Mouse (Mus musculus) kidney, embryonic 15.5 days (tissue): ENCODE measurements around the gene Pigc. TPM values are rescaled to one million over a fixed set of nuclear protein-coding genes. Genes with fewer than 3 reads are reported as not detected.

Experiments used
- ATAC-seq: fragments of 200-750 bp; cut with Nextera tagmentation; replicated peaks from 2 replicates; pipeline ENCODE4 v1.8.0; 2017; ENCODE audit warnings: moderate TSS enrichment; ENCODE audit not compliant: low FRiP score
- H3K27ac ChIP-seq: fragments of 300-500 bp; sonication (generic); 2 replicates; pipeline ENCODE4 v1.5.1; 2015; ENCODE audit warnings: mild to moderate bottlenecking, inconsistent platforms
- H3K27me3 ChIP-seq: fragments of 300-500 bp; sonication (generic); 2 replicates; pipeline ENCODE4 v1.6.1; 2015; ENCODE audit warnings: inconsistent platforms
- H3K36me3 ChIP-seq: fragments of 300-500 bp; sonication (generic); 2 replicates; pipeline ENCODE4 v1.6.1; 2015; ENCODE audit warnings: inconsistent platforms
- H3K4me1 ChIP-seq: fragments of 300-500 bp; sonication (generic); 2 replicates; pipeline ENCODE4 v1.6.1; 2015; ENCODE audit warnings: inconsistent platforms
- H3K4me2 ChIP-seq: fragments of 300-500 bp; sonication (generic); 2 replicates; pipeline ENCODE4 v1.6.1; 2015; ENCODE audit warnings: moderate library complexity, mild to moderate bottlenecking, inconsistent platforms
- H3K4me3 ChIP-seq: fragments of 300-500 bp; sonication (generic); replicated peaks from 2 replicates; pipeline ENCODE4 v1.5.1; 2015; ENCODE audit warnings: mild to moderate bottlenecking, inconsistent platforms
- H3K9ac ChIP-seq: fragments of 300-500 bp; sonication (generic); 2 replicates; pipeline ENCODE4 v1.6.1; 2015; ENCODE audit warnings: mild to moderate bottlenecking, inconsistent platforms
- H3K9me3 ChIP-seq: fragments of 300-500 bp; sonication (generic); replicated peaks from 2 replicates; pipeline ENCODE4 v1.6.1; 2016; ENCODE audit warnings: inconsistent platforms
- WGBS: fragments of 180-500 bp; shearing (Covaris S2); methylation state at CpG from one replicate; pipeline ENCODE4 v1.1.7; 2015; ENCODE audit warnings: mixed read lengths; 5-methylcytosine and 5-hydroxymethylcytosine counted together
- polyA plus RNA-seq: library from polyadenylated mRNA; unstranded; fragments of >200 nt; fragmentation: Nextera tagmentation; extraction: Ambion mirVana; gene quantifications from 2 replicates; pipeline ENCODE4 v1.2.1, GENCODE M21; 2015

Pigc gene
- polyA plus RNA-seq, 1 experiment from 2014 or later, result 39.7 TPM

DNA sequence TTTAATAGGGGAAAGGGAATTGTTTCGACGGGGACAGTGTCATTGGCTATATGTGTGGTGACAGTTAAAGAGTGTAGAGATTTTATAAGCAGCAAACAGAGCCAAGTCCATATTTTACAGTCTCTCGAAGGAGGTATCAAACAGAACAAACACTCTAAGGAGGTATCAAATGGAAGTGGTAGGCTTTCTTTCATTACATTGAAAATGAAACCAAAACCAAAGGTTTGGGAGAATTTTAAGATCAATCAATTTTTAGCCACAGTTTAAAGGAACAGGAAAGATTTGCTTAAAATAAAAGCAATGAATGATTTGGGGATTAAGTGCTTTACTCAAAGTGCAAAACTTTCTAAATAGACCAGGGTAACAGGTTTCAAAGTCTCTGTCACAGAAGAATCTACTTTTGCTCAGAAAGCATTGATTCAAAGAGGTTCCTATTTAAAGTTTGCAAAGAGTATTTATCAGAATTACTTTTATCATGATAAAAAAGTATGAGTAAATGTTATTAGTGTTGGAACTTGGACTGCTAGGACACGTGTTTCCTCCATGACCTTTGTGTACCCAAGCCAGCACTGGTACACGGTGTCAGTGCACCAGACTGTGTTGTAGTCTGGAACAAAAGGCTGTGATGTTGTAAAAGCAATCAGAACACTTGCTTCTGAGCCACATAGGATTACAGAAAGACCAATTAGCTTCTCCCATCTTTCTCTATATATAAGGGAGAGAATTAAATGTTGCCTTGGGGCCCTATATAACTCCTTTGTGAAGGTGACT is 17.8 kb upstream of the Pigc start:
- H3K4me1 ChIP-seq, result peaks cover 9% of the 10 kb centered on the region; the same call in 1 of the 2 replicates
- no peaks in the 10 kb centered on the region for H3K27me3 ChIP-seq
- WGBS, result 74% methylated on average over 5 of the region's 5 CpGs
- H3K27ac ChIP-seq, result no peak overlapping the region
- H3K4me2 ChIP-seq, result no peak overlapping the region
- H3K4me3 ChIP-seq, result no peak overlapping the region
- H3K36me3 ChIP-seq, result no peaks in the 10 kb centered on the region
- no peak overlapping the region for H3K9ac ChIP-seq
- ATAC-seq, result no peak
- H3K9me3 ChIP-seq, result no peaks in the 10 kb centered on the region

DNA sequence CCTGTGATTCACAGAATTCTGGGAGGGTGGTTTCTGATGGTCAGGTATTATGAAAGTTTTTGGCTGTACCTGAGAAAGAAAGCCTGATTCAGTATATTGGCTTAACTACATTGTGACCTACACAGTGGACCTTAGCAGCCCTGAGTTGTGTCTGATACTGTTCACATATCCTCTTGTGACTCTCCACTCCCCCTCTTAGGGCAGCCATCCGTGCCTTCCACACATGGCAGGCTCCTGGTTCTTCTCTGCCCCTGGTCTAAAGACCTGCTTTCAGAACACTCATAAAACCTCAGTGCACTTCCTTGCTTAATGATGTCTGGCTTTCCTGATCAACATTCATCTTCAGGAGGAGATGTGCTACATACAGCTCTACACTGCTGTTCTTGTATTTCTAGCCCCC is 16.4 kb upstream of the Pigc start:
- 15% methylated on average over 1 of the region's 1 CpGs for WGBS
- peak overlapping the region; percentile 41 for H3K27ac ChIP-seq
- H3K4me1 ChIP-seq, result peaks cover 9% of the 10 kb centered on the region; the same call in 1 of the 2 replicates
- no peak overlapping the region for H3K4me3 ChIP-seq
- H3K9ac ChIP-seq, result no peak overlapping the region
- ATAC-seq, result peak; percentile 95
- H3K4me2 ChIP-seq, result no peak overlapping the region
- H3K27me3 ChIP-seq, result no peaks in the 10 kb centered on the region
- H3K36me3 ChIP-seq, result no peaks in the 10 kb centered on the region
- H3K9me3 ChIP-seq, result no peaks in the 10 kb centered on the region

GRCm38 (mm10) chr1:161955846-161956245 is 13.1 kb upstream of the Pigc start:
- no peak overlapping the region for H3K27ac ChIP-seq
- H3K4me2 ChIP-seq, result no peak overlapping the region
- H3K27me3 ChIP-seq, result no peaks in the 10 kb centered on the region
- no peak overlapping the region for H3K9ac ChIP-seq
- no peak for ATAC-seq
- no peak overlapping the region for H3K4me3 ChIP-seq
- H3K4me1 ChIP-seq, result peaks cover 9% of the 10 kb centered on the region; the same call in 1 of the 2 replicates
- no peaks in the 10 kb centered on the region for H3K36me3 ChIP-seq
- 68% methylated on average over 5 of the region's 5 CpGs for WGBS
- H3K9me3 ChIP-seq, result no peaks in the 10 kb centered on the region

DNA sequence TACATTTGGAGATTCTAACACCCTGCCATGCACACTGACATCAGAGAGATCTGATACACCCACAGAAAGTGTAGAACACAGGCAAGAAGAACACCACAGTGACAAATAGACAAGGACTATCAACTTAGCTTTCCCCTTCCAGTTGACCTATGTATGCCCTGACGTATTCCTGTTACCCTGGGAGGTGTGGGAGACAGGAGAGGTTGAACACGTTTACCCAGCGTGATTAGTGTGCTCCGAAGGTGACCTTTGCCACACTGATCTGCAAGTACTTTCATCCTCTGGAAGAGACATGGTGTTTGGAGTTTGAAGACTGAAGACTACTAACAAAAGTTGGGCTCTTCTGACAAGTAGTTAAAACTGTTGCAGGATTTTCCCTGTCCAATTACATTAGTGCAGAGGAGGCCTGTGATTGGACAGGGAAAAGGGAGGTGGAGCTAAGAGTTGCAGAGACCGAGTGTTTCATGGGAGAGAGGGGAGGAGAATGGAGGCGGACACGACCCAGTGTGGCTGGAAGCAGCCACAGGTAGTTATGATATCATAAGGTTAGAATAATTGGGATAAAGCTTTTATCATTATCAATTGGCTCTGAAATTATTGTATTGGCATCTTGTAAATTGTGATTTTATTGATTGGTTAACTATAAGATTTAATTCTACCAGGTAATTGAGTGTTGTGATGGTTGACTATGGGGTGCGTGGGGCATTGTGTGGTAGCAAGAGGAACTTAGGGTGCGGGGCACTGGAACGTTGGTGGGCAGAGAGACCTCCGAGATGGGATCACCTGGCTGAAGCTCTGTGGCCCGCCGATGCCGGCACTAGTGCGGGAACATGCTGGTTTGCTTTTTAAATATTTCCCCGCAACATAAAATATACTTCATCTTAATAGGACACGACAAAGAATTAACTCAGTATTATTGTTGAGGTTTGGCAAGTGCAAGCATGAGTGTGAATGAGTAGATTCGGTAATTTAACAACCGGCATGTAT is 10.7 kb upstream of the Pigc start:
- H3K4me2 ChIP-seq, result no peak overlapping the region
- no peak for ATAC-seq

GRCm38 (mm10) chr1:161962465-161963377 is 6.3 kb upstream of the Pigc start:
- H3K27ac ChIP-seq, result no peak overlapping the region

More for the DNA sequence above, 10.7 kb upstream of the Pigc start:
- no peak overlapping the region for H3K27ac ChIP-seq
- no peaks in the 10 kb centered on the region for H3K27me3 ChIP-seq
- no peaks in the 10 kb centered on the region for H3K36me3 ChIP-seq
- no peak overlapping the region for H3K4me3 ChIP-seq
- WGBS, result 75% methylated on average over 19 of the region's 19 CpGs
- H3K9me3 ChIP-seq, result no peaks in the 10 kb centered on the region
- H3K4me1 ChIP-seq, result no peaks in the 10 kb centered on the region
- no peak overlapping the region for H3K9ac ChIP-seq

DNA sequence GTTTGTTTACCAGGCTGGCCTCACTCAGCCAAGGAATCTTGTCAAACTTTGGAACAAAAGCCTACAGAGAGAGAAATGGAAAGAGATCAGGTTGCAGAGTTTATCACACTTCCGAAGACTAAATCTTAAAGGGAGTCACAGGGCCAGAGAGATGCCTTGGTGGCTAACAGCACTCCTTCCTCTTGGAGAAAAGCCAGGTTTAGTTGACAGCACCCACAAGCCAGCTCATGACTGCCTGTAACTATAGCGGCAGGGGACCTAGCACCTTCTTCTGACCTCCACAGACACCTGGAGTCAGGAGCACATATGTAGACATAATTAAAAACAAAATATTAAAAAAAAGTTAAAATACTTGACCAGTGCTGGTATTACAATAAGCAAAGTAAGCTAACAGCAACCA is 1.1 kb upstream of the Pigc start:
- no peak overlapping the region for H3K4me2 ChIP-seq
- no peak overlapping the region for H3K27ac ChIP-seq
- no peaks in the 10 kb centered on the region for H3K27me3 ChIP-seq
- H3K4me3 ChIP-seq, result no peak overlapping the region
- H3K9ac ChIP-seq, result no peak overlapping the region
- H3K36me3 ChIP-seq, result peaks cover 9% of the 10 kb centered on the region
- peaks cover 29% of the 10 kb centered on the region for H3K4me1 ChIP-seq
- ATAC-seq, result no peak
- no peaks in the 10 kb centered on the region for H3K9me3 ChIP-seq
- 65% methylated on average over 2 of the region's 2 CpGs for WGBS

More at GRCm38 (mm10) chr1:161962465-161963377, 6.3 kb upstream of the Pigc start:
- Histone ChIP-seq H3K4me1 (no peaks in the 10 kb centered on the region), H3K4me3 (no peak overlapping the region), H3K27me3 (no peaks in the 10 kb centered on the region), H3K9me3 (no peaks in the 10 kb centered on the region), H3K4me2 (no peak overlapping the region), H3K9ac (no peak overlapping the region), H3K36me3 (no peaks in the 10 kb centered on the region)
- 50% methylated on average over 3 of the region's 3 CpGs for WGBS
- ATAC-seq, result peak; percentile 81

- H3K4me3 ChIP-seq, result no peak overlapping the region
- 98% methylated on average over 9 of the region's 9 CpGs for WGBS
- ATAC-seq, result no peak
- no peaks in the 10 kb centered on the region for H3K9me3 ChIP-seq
- H3K36me3 ChIP-seq, result peaks cover 9% of the 10 kb centered on the region
- H3K27ac ChIP-seq, result no peak overlapping the region
- H3K27me3 ChIP-seq, result no peaks in the 10 kb centered on the region
- H3K4me1 ChIP-seq, result peaks cover 51% of the 10 kb centered on the region
- H3K9ac ChIP-seq, result no peak overlapping the region
- H3K4me2 ChIP-seq, result no peak overlapping the region
These were observed 1.9 kb downstream of the Pigc start for GRCm38 (mm10) chr1:161970874-161971273.

DNA sequence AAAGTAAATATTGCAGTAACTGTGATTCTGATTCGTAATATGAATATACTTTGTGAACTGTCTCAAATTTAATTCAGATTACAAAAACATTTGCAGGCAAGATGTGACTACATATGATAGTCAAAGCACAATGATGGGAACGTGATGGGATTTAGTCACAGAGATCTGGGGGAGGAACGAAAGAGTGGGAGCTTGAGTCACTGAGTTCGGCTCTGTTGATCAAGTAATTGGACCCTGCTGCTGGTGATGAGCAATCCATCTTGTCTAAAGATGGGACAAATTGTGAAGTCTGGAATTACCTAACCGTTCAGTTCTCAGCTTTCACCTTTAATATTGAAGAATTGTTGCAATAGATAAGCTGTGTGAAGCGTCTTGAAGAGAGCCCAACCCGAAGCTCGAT is 3.2 kb downstream of the Pigc start:
- Histone ChIP-seq H3K27me3 (no peaks in the 10 kb centered on the region), H3K4me1 (peaks cover 63% of the 10 kb centered on the region), H3K4me3 (no peak overlapping the region), H3K9ac (no peak overlapping the region), H3K4me2 (no peak overlapping the region), H3K9me3 (no peaks in the 10 kb centered on the region), H3K36me3 (peaks cover 9% of the 10 kb centered on the region), H3K27ac (no peak overlapping the region)
- ATAC-seq, result no peak
- WGBS, result 50% methylated on average over 8 of the region's 8 CpGs

DNA sequence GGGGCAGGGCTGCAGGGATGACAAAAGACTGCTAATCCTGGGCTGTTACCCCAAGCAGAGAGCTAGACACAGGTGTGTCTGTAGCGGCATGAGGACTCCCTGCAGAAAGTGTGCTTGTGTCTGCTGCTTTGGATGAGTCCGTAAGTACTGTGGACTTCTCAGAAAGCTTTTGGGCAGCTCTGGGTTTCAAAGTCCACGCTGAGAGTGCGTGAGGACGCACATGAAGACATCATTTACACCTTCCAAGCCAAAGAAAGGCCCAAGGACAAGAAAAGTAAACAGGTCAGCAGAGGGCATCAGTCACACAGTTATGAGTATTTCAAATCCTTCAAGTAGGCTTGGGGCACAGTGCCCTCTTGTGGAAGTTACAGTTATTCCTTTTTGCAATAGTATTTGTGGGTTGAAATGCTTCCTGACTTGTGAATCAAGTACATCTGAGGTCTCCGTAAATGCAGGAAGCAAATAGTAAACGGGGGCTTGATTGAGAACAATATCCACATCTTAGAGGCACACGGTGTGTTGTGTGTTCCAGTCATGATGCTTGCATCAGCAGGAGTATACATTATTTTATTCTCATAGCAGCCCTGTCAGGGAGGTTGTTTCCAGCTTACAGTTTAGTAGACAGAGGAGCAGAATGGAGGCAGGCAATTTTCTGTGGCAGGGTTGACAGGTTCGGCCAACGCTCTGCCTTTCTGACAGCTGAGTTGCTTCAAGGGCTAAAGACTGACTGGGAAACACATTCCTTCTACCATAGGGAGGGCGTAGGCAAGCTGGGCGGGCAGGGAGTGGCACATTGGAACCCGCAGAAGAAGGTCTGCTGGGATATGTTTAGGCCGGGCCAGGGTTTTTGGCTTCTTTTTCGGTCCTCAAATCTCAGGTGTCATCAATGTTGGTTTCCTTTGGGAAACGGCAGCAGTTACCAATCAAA is 7.5 kb downstream of the Pigc start:
- Histone ChIP-seq H3K27me3 (no peaks in the 10 kb centered on the region), H3K4me2 (no peak overlapping the region), H3K9ac (no peak overlapping the region), H3K9me3 (no peaks in the 10 kb centered on the region), H3K4me1 (peaks cover 47% of the 10 kb centered on the region), H3K36me3 (no peaks in the 10 kb centered on the region), H3K4me3 (no peak overlapping the region), H3K27ac (peak overlapping the region; percentile 67)
- peak; percentile 42 for ATAC-seq
- 44% methylated on average over 16 of the region's 16 CpGs for WGBS

DNA sequence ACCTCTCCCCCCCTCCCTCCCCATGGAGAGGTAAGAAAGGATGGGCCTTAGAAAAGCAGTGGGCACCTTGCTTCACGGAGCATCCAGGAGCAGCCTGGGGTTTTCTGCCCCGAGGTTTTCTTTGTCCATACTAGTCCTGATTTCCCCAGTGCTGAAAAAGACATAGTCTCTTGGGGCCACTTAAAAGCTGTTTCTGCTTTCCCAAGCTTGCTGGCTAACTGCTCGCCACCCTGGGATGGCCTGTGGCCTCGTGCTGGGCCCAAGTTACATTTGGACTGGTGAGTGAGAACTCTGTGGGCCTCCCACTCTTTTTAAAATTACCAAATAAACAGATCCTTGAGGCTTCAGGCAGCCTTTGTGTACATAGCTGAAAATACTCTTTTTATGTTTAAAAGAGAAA is 8.3 kb downstream of the Pigc start:
- Histone ChIP-seq H3K4me3 (no peak overlapping the region), H3K9me3 (no peaks in the 10 kb centered on the region), H3K27ac (no peak overlapping the region), H3K4me2 (no peak overlapping the region), H3K4me1 (peaks cover 41% of the 10 kb centered on the region), H3K9ac (no peak overlapping the region), H3K27me3 (no peaks in the 10 kb centered on the region), H3K36me3 (no peaks in the 10 kb centered on the region)
- 55% methylated on average over 4 of the region's 4 CpGs for WGBS
- ATAC-seq, result no peak
